Mouse (Mus musculus) liver, embryonic 13.5 days (tissue): ENCODE data around the gene Galnt2. TPM values are rescaled to one million over a fixed set of nuclear protein-coding genes. Genes with fewer than 3 reads are reported as not detected.

Experiments used
- ATAC-seq: fragments of 200-750 bp; cut with Nextera tagmentation; 2 replicates; pipeline ENCODE4 v1.8.0; 2017; ENCODE audit warnings: low read depth, mild to moderate bottlenecking, moderate number of reproducible peaks, moderate library complexity
- DNase-seq: peaks from one replicate; pipeline ENCODE4 v3.0.0; 2022
- H3K27ac ChIP-seq: fragments of 300-500 bp; sonication (generic); 2 replicates; pipeline ENCODE4 v1.5.1; 2015; ENCODE audit warnings: moderate library complexity, mild to moderate bottlenecking, inconsistent platforms
- H3K27me3 ChIP-seq: fragments of 300-500 bp; sonication (generic); 2 replicates; pipeline ENCODE4 v1.6.1; 2015; ENCODE audit warnings: mild to moderate bottlenecking, inconsistent platforms
- H3K36me3 ChIP-seq: fragments of 300-500 bp; sonication (generic); 2 replicates; pipeline ENCODE4 v1.6.1; 2015; ENCODE audit warnings: mild to moderate bottlenecking, inconsistent platforms
- H3K4me1 ChIP-seq: fragments of 300-500 bp; sonication (generic); replicated peaks from 2 replicates; pipeline ENCODE4 v1.6.1; 2015; ENCODE audit warnings: inconsistent platforms
- H3K4me2 ChIP-seq: fragments of 300-500 bp; sonication (generic); 2 replicates; pipeline ENCODE4 v1.6.1; 2015; ENCODE audit warnings: inconsistent platforms, mild to moderate bottlenecking, moderate library complexity
- H3K4me3 ChIP-seq: fragments of 300-500 bp; sonication (generic); replicated peaks from 2 replicates; pipeline ENCODE4 v1.5.1; 2015; ENCODE audit warnings: mild to moderate bottlenecking, inconsistent platforms
- H3K9ac ChIP-seq: fragments of 300-500 bp; sonication (generic); 2 replicates; pipeline ENCODE4 v1.6.1; 2015; ENCODE audit warnings: mild to moderate bottlenecking, inconsistent platforms
- H3K9me3 ChIP-seq: fragments of 300-500 bp; sonication (generic); replicated peaks from 2 replicates; pipeline ENCODE4 v1.6.1; 2016; ENCODE audit warnings: inconsistent platforms
- WGBS: fragments of 180-500 bp; shearing (Covaris S2); methylation state at CpG from one replicate; pipeline ENCODE4 v1.1.7; 2015; ENCODE audit not compliant: insufficient replicate concordance; 5-methylcytosine and 5-hydroxymethylcytosine counted together
- polyA plus RNA-seq: library from polyadenylated mRNA; unstranded; fragments of >200 nt; fragmentation: Nextera tagmentation; extraction: Ambion mirVana; gene quantifications from 2 replicates; pipeline ENCODE4 v1.2.1, GENCODE M21; 2015

Gene Galnt2
- polyA plus RNA-seq, 1 experiment from 2014 or later = 20.5 TPM

GRCm38 (mm10) chr8:124375168-124375567, 144.0 kb downstream of the Galnt2 start:
- no peaks in the 10 kb centered on the region for H3K4me1 ChIP-seq
- WGBS = 61% methylated on average over 6 of the region's 6 CpGs
- H3K9me3 ChIP-seq = no peaks in the 10 kb centered on the region
- no peak overlapping the region for H3K27ac ChIP-seq
- DNase-seq (no peak), ATAC-seq (no peak)
- H3K9ac ChIP-seq = no peak overlapping the region
- no peaks in the 10 kb centered on the region for H3K27me3 ChIP-seq
- no peak overlapping the region for H3K4me2 ChIP-seq
- no peaks in the 10 kb centered on the region for H3K36me3 ChIP-seq
- no peak overlapping the region for H3K4me3 ChIP-seq

GRCm38 (mm10) chr8:124375727-124376126, 144.5 kb downstream of the Galnt2 start:
- H3K4me1 ChIP-seq = no peaks in the 10 kb centered on the region
- no peak for DNase-seq

DNA sequence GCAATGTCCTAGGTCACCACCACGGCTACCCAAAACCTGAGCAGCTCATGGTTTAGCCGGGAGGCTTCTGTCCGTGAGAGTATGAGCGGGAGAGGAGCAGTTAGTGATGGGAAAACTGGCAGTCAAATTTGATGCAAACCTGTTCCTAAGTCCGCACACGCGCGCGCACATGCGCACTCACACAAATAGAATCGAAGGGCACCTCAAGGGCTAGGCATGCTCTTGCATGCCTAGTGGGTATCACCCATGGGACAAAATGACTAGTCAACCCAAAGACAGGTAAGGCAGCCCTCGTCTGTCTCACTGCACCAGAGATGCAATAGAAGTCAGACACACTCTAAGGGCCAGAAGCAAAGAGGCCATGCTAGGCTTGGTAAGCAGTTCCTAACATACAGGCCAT, 145.2 kb downstream of the Galnt2 start:
- Histone ChIP-seq H3K27ac (no peak overlapping the region), H3K4me3 (no peak overlapping the region), H3K4me2 (no peak overlapping the region), H3K4me1 (no peaks in the 10 kb centered on the region), H3K27me3 (no peaks in the 10 kb centered on the region), H3K36me3 (no peaks in the 10 kb centered on the region), H3K9ac (no peak overlapping the region), H3K9me3 (no peaks in the 10 kb centered on the region)
- ATAC-seq (no peak), DNase-seq (no peak)
- 82% methylated on average over 12 of the region's 12 CpGs for WGBS

More at GRCm38 (mm10) chr8:124375727-124376126, 144.5 kb downstream of the Galnt2 start:
- Histone ChIP-seq H3K27me3 (no peaks in the 10 kb centered on the region), H3K27ac (no peak overlapping the region), H3K4me2 (no peak overlapping the region), H3K9me3 (no peaks in the 10 kb centered on the region), H3K9ac (no peak overlapping the region), H3K4me3 (no peak overlapping the region), H3K36me3 (no peaks in the 10 kb centered on the region)
- ATAC-seq = no peak
- 59% methylated on average over 9 of the region's 9 CpGs for WGBS

DNA sequence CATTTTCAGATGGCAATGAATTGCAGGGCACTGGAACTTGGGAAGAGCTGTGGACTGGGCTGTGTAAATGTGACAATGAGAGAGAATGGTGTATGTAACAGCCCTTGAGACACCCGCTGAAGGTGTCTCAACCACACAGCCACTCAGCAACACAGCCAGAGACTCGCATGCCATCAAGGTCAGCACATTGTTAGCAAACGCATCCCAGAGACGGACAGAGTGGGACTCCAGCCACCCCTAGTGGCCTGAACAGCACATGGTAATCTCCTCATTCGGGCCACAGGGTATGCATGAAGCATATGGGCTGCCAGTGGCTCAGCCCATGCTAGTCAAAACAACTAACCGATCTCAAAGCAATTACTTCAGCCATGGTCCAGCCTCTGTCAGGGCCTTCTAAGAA, 148.1 kb downstream of the Galnt2 start:
- H3K9ac ChIP-seq = no peak overlapping the region
- H3K4me2 ChIP-seq = no peak overlapping the region
- WGBS = 59% methylated on average over 6 of the region's 6 CpGs
- ATAC-seq (no peak), DNase-seq (no peak)
- no peak overlapping the region for H3K4me3 ChIP-seq
- H3K9me3 ChIP-seq = no peaks in the 10 kb centered on the region
- no peaks in the 10 kb centered on the region for H3K36me3 ChIP-seq
- no peaks in the 10 kb centered on the region for H3K27me3 ChIP-seq
- no peaks in the 10 kb centered on the region for H3K4me1 ChIP-seq
- H3K27ac ChIP-seq = no peak overlapping the region

DNA sequence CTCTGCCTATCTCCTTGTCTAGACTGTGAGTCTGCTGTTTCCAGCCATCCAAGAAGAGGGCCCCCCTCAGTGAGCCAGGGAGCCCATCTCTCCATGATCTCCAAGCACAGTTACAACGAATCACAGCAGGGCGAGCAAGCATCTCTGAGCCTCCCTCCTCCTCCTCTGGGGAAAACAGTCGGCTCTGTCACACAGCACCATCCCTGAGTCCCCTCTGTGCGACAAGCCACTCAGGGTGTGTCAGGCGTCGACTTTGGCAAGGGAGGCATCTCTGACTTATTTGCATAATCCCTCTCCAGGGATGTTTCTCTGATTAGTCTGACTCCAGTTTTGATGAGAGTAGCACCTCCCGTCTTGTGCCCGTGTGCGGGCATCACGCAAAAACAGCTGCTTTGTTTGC, 151.0 kb downstream of the Galnt2 start:
- Histone ChIP-seq H3K36me3 (no peaks in the 10 kb centered on the region), H3K9me3 (no peaks in the 10 kb centered on the region), H3K4me3 (no peak overlapping the region), H3K4me1 (no peaks in the 10 kb centered on the region), H3K4me2 (no peak overlapping the region), H3K9ac (no peak overlapping the region), H3K27me3 (no peaks in the 10 kb centered on the region), H3K27ac (no peak overlapping the region)
- ATAC-seq (no peak), DNase-seq (no peak)
- whole genome bisulfite sequencing = 63% methylated on average over 10 of the region's 10 CpGs

DNA sequence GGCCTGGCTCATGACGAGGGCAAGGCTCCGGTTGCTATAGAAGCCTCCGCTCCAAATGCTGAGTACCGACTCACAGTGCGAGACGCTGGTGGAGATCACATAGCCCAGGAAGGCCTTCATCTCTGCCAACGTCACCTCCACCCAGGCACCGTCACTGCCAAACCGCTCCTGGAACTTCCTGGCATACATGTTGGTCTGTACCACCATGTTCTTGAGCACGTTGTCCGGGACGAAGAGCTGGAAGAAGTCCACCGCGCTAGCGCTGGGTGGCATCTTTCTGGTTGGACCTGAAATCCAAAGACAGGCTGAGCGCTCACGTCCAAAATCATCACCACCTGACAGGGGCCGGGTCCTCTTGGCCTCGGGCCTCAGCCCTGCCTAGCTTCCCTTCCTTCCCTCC, 153.1 kb downstream of the Galnt2 start:
- Histone ChIP-seq H3K9ac (no peak overlapping the region), H3K27ac (no peak overlapping the region), H3K27me3 (no peaks in the 10 kb centered on the region), H3K36me3 (no peaks in the 10 kb centered on the region), H3K4me1 (no peaks in the 10 kb centered on the region), H3K4me3 (no peak overlapping the region), H3K4me2 (no peak overlapping the region), H3K9me3 (no peaks in the 10 kb centered on the region)
- 83% methylated on average over 19 of the region's 19 CpGs for WGBS
- DNase-seq (no peak), ATAC-seq (no peak)

GRCm38 (mm10) chr8:124386225-124386899, 155.2 kb downstream of the Galnt2 start:
- Histone ChIP-seq H3K27me3 (no peaks in the 10 kb centered on the region), H3K36me3 (no peaks in the 10 kb centered on the region), H3K4me3 (no peak overlapping the region), H3K4me2 (no peak overlapping the region), H3K9me3 (no peaks in the 10 kb centered on the region), H3K9ac (no peak overlapping the region), H3K4me1 (no peaks in the 10 kb centered on the region), H3K27ac (no peak overlapping the region)
- no peak for DNase-seq
- WGBS = 68% methylated on average over 23 of the region's 23 CpGs
- no peak for ATAC-seq

GRCm38 (mm10) chr8:124389495-124389894, 158.3 kb downstream of the Galnt2 start:
- WGBS = 69% methylated on average over 11 of the region's 11 CpGs
- no peaks in the 10 kb centered on the region for H3K9me3 ChIP-seq
- H3K4me1 ChIP-seq = no peaks in the 10 kb centered on the region
- no peak overlapping the region for H3K27ac ChIP-seq
- no peak for DNase-seq
- no peak overlapping the region for H3K4me3 ChIP-seq
- no peak overlapping the region for H3K9ac ChIP-seq
- H3K4me2 ChIP-seq = no peak overlapping the region
- no peak for ATAC-seq
- H3K27me3 ChIP-seq = no peaks in the 10 kb centered on the region
- no peaks in the 10 kb centered on the region for H3K36me3 ChIP-seq

DNA sequence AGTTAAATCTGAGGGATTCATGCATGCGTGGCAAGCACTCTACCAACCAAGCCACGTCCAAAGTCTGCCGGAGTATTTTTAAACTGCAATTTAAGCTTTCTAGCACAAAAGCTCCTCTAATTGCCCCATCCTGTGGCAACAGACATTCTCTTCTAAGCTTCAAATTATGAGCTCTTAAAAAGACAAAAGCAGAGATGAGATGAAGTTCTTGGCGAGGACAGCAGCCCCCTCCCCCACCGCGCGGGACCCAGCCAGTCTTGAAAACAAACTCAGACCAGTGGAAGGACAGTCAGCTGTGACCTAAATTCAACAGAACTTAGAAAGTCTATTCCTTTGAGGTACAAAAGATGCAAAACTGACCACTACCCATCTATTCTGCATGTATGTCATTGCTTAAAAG, 160.0 kb downstream of the Galnt2 start:
- no peak overlapping the region for H3K9ac ChIP-seq
- ATAC-seq (no peak), DNase-seq (no peak)
- WGBS = 84% methylated on average over 7 of the region's 7 CpGs
- H3K27ac ChIP-seq = no peak overlapping the region
- H3K4me3 ChIP-seq = no peak overlapping the region
- no peaks in the 10 kb centered on the region for H3K36me3 ChIP-seq
- no peaks in the 10 kb centered on the region for H3K27me3 ChIP-seq
- H3K4me2 ChIP-seq = no peak overlapping the region
- no peaks in the 10 kb centered on the region for H3K9me3 ChIP-seq
- H3K4me1 ChIP-seq = no peaks in the 10 kb centered on the region

DNA sequence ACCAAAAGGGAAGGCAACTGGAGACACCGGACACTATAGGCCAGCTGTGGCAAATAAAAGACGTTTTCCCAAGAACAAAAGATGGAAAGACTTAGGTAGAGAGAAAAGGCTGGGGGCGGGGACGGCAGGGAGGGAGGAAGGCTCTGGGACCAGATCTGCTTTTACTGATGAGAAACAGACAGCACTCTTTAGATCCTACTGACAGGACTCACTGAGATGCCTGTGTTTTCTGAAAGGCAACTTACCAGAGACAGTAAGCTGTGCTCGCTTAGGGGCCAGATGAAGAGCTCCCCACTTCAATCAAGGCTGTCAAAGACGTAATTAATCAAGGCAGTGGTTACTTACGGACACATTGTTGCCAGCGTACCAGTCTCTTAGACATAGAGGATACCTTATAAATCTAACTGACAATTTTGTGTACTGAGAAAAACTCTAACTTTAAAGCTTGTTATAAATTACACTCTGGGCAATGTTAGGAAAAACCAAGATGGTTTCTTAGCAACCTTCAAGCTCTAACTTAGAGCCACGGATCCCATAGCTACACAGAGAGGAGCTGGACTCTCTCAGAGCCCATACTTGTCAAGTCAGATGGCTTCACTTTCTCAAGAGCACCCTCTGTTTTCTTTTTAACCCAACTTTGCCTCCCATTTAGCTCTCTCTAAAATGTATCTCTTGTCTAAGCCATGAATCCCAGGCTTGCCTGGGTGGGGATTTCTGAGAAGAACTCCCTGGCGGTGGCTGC, 161.3 kb downstream of the Galnt2 start:
- Histone ChIP-seq H3K27me3 (no peaks in the 10 kb centered on the region), H3K4me3 (no peak overlapping the region), H3K9me3 (no peaks in the 10 kb centered on the region), H3K4me1 (no peaks in the 10 kb centered on the region), H3K27ac (no peak overlapping the region), H3K4me2 (no peak overlapping the region), H3K9ac (no peak overlapping the region), H3K36me3 (no peaks in the 10 kb centered on the region)
- DNase-seq (no peak), ATAC-seq (no peak)
- WGBS = 62% methylated on average over 10 of the region's 10 CpGs

DNA sequence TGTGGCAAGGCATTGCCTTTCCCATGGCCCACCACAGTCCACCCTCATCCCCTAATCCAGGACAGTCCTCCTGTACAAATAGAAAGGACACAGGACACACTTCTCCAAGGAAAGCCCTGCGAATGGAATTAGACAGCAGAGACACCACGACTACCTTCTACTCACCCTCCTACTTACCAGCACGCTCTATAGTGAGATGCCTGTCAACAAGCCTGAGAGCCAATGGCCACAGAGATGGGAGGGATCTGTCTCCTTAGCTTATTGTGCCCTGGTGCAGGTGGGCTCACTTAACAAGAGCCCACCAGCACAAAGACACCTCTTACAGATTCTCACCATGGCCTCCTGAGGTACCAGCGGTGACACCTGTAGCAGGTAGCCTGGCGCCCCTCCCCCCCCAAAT, 161.8 kb downstream of the Galnt2 start:
- ATAC-seq = no peak
- 65% methylated on average over 5 of the region's 5 CpGs for WGBS
- no peaks in the 10 kb centered on the region for H3K27me3 ChIP-seq
- no peak overlapping the region for H3K4me2 ChIP-seq
- H3K36me3 ChIP-seq = no peaks in the 10 kb centered on the region
- no peak overlapping the region for H3K9ac ChIP-seq
- no peak overlapping the region for H3K27ac ChIP-seq
- no peak for DNase-seq
- no peaks in the 10 kb centered on the region for H3K9me3 ChIP-seq
- H3K4me3 ChIP-seq = no peak overlapping the region
- no peaks in the 10 kb centered on the region for H3K4me1 ChIP-seq

DNA sequence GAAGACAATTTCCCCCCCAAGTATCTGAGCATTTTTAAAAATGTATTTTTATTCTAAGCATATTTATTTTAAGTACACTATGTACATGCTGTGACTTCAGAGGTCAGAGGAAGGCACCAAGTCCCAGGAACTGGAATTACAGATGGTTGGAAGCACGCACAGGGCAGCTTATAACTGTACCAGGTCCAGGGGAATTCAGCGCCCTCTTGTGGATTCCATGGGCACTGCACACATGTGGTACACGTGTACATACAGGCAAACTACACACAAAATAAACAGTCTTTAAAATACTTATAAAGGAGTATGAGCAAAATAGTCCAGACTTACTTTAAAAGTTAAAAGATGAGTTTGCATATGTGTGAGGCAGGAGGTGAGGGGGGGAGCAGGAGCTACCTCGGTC, 162.7 kb downstream of the Galnt2 start:
- no peaks in the 10 kb centered on the region for H3K36me3 ChIP-seq
- DNase-seq (no peak), ATAC-seq (no peak)
- H3K4me2 ChIP-seq = no peak overlapping the region
- H3K9me3 ChIP-seq = no peaks in the 10 kb centered on the region
- no peaks in the 10 kb centered on the region for H3K4me1 ChIP-seq
- H3K9ac ChIP-seq = no peak overlapping the region
- 62% methylated on average over 4 of the region's 4 CpGs for WGBS
- no peak overlapping the region for H3K27ac ChIP-seq
- no peaks in the 10 kb centered on the region for H3K27me3 ChIP-seq
- H3K4me3 ChIP-seq = no peak overlapping the region
